Mouse (Mus musculus): ENCODE measurements around the gene Gm8453.
"Not testable (repeated sequence)": the region's sequence is repeated elsewhere in the genome, so short reads cannot be mapped to it uniquely, and the experiment has no call there.

The Gm8453 gene

DNA sequence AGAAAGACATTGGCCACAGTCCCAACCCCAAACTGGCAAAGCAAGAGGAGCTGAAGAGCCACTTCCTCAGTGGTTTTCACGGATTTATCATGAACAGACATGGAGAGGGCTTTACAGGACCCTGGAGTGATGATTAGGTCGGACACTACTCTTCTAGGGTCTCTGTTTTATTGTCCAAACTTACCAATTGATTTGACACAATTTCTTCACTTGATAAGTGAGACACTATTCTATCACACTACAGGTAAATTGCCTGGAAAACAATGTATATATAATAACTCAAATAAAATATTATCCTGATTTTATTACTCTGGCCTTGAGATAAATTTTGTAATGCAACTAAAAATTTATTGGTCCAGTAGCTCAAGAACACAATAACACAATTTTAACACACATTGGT is at the start of gene Gm8453:
Gene Gm8453 (minus strand): TSS at position 101 of the 400 bp plus-strand sequence.
- not testable (repeated sequence) for DNase-seq (ENCODE audit: low spot score)

DNA sequence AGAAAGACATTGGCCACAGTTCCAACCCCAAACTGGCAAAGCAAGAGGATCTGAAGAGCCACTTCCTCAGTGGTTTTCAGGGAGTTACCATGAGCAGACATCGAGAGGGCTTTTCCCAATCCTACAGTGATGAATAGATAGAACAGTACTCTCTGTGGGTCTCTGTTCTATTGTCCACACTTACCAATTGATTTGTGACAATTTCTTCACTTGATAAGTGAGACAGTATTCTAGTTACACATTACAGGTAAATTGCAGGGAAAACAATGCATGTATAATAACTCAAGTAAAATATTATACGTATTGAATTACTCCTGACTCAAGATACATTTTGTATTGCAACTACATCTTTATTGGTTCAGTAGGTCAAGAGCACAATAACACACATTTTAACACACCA is 28.1 kb downstream of the Gm8453 start, which contains the start of gene Gm8653:
Gene Gm8653 (minus strand): TSS at position 101 of the 400 bp plus-strand sequence.
- not testable (repeated sequence) for DNase-seq (ENCODE audit: low spot score)

DNA sequence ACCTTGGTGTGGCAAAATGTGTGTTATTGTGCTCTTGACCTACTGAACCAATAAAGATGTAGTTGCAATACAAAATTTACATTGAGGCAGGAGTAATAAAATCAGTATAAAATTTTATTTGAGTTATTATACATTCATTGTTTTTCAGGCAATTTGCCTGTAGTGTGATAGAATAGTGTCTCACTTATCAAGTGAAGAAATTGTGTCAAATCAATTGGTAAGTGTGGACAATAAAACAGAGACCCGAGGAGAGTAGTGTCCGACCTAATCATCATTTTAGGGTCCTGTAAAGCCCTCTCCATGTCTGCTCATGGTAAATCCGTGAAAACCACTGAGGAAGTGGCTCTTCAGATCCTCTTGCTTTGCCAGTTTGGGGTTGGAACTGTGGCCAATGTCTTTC is 40.2 kb downstream of the Gm8453 start, which contains the start of gene Vmn1r143:
Gene Vmn1r143 (plus strand): TSS at position 301 of the 400 bp plus-strand sequence.
- not testable (repeated sequence) for DNase-seq (ENCODE audit: low spot score)

All from testis, postnatal 10 days (tissue).